Mouse (Mus musculus) mature B cell (primary cell): ENCODE data around the gene Tmcc2.

Experiments used
- in situ Hi-C: fragments of 300-500 bp; cut with MboI; formaldehyde crosslinking; loops from 2 replicates; pipeline ENCODE4 v1.14.3; 2019

Gene Tmcc2

GRCm38 (mm10) chr1:132389886-132390585 is 1.0 kb downstream of the Tmcc2 start:
- in situ Hi-C loops: no loop called here

DNA sequence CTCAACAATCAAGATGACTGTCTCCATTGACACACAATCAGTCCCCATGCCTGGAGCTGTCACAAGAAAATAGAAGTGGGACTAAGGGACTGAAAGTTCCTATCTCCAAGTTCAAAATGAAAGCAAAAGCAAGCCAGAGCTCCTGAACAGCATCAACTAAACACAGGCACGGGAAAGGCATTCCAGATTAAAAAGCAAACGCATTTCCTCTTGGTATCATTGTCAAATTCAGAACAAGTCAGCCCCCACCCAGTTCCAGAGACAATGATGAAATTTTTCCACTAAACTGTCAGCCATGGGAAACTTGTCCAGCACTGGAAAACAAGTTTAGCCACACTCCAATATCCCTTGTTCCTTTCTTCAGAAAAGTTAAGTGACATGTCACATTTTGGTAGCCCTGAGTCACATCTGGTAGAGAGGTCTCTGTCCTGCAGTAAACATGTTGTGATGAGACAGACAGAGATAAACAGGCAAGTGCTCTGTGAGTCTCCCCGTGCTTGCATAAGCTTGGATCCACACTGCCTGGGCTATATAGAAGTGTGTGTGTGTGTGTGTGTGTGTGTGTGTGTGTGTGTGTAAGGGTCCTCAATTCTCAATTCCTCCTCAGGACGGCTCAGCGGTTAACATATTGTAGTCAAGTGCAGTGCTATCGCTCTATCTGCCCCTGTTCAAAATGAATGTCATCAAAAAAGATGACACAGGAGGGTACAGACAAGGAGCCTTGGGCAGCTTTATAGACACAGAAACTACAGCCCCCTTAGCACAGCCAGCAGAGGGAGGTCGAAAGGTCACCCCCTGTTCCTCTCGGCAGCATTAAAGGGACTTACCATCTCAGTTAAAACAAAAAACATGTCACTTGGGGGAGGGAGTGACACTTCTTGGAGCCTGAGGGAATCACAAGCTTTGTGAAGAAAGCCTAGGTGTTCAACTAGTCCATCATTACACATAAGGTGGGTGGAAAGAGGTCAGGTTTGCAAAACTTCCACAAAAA is 2.0 kb downstream of the Tmcc2 start:
- in situ Hi-C loops: no loop called here

DNA sequence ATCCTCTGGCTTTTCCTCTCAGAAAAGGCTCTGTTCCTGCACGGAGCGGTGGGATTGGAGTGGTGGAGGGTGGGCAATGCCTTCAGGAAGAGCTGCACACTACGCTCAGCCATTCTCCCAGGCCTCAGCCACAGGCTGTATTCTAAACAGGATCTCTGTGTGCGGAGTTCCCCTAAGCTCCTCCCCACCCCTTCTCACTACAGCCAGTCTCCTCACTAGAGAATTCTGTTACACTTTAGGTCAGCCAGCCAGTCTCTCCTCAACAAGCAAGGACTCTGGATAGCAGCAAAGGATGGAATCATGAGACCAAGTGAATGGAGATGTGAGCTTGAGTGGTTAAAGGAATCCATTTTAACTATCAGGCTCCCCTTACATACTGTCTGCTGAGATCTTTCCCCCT is 3.1 kb downstream of the Tmcc2 start:
- in situ Hi-C loops: no loop called here

DNA sequence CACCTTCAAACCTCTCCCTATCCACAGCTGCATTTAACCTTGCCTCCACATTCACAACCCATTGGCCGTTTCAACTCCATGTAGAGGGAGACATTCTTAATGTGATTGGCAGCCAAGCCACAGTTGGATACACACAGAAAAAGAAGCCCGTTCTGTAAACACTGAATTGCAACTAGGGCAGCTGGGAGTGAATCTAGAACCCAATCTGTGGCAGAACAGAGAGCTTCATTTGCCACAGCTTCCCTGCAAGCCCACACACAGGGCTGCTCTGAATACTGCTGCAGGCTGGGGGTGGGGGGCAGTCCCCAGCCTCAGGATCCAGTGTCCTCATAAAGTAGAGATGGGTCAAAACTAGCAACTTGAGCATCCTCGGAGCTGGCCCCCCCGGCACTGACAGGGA is 4.8 kb downstream of the Tmcc2 start:
- in situ Hi-C loops: no loop called here

- in situ Hi-C loops: no loop called here
Observed at GRCm38 (mm10) chr1:132385711-132386110, 5.4 kb downstream of the Tmcc2 start.

- in situ Hi-C loops: no loop called here
Observed at GRCm38 (mm10) chr1:132385266-132385665, 5.8 kb downstream of the Tmcc2 start.

DNA sequence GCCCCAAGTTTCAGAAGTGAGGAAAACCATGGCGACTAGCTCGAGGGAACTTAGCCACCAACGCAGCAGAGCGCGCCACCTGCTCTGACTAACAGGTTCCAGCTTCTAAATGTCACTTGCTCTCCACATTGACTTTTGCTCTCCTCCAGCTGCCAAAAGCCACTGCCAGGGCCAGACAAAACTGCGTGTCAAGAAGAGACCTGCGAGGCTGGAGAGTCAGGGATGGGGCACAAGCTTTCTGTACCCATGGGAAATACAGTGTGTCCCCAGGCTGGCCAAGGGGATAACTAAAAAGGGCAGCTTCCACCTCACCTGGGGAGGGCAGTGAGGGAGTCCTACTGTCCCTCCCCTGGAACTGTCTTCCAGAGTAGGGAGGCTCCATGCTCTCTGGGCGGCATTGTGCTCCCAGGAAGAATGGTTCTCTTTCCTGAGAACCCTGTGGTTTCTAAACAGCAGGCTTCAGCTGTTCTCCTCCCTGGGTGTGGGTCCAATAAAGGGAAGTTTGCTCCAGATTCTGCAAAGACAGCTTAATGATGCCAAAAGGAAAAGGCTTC is 7.0 kb downstream of the Tmcc2 start:
- in situ Hi-C loops: no loop called here

DNA sequence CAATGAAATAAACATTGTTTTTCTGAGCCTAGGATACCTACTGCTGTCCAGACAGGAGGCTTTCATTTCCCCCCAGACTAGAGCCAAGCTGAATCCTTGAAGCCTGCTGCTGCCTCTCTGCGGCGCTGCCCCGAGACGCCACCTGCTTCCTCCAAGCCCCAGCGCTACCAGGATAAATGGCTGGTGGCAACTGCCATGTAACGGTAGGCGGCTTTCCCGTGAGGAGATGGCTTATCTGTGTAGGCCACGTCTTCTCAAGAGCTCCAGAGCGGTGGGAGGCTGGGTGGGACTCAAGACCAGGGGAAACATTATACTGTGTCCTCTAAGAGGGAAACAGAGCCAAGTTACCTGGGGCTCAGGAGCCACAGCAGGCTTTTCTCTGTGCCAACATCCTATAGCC is 9.2 kb downstream of the Tmcc2 start:
- in situ Hi-C loops: no loop called here

DNA sequence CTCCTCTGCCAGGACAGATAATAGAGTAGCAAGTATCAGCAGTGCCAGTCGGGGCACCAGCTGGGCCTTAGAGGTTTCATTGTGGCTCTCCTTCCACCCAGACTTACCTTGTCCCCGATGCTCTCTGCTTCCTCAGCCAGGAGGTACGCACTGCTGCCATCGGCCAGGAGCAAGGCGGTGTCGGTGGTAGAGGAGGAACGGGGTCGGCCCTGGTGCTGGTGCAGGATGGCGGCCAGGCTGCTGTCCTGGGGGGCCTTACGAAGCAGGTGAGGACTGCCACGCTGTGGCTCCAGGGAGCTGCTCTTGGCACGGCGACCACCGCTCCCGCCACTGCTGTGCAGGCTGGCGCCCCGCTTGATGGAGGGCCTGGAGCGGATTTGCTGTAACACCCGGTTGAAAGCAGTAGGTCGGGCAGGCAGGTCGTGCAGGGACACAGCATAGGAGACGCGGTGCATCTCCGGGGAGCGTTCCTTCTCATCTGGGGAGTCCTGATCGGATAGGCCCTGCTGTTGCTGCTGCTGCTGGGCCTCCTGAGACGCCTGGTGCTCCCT is 10.5 kb downstream of the Tmcc2 start:
- in situ Hi-C loops: no loop called here

GRCm38 (mm10) chr1:132377811-132378210 is 13.3 kb downstream of the Tmcc2 start:
- in situ Hi-C loops: no loop called here

DNA sequence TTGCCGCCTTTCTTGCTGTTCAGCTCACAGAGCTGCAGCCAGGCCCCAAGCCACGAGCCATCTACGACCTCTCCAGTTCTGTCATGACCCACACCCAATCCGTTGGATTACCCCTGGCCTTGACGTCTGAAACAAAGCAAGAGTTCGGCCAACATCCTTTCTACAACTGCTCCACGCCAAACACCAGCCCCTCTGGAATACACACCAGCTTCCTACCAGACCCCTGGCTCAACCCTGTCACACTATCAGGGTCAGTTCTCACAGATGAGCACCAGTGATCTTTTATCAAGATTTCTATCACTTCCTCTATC is 14.1 kb downstream of the Tmcc2 start:
- in situ Hi-C loops: no loop called here

DNA sequence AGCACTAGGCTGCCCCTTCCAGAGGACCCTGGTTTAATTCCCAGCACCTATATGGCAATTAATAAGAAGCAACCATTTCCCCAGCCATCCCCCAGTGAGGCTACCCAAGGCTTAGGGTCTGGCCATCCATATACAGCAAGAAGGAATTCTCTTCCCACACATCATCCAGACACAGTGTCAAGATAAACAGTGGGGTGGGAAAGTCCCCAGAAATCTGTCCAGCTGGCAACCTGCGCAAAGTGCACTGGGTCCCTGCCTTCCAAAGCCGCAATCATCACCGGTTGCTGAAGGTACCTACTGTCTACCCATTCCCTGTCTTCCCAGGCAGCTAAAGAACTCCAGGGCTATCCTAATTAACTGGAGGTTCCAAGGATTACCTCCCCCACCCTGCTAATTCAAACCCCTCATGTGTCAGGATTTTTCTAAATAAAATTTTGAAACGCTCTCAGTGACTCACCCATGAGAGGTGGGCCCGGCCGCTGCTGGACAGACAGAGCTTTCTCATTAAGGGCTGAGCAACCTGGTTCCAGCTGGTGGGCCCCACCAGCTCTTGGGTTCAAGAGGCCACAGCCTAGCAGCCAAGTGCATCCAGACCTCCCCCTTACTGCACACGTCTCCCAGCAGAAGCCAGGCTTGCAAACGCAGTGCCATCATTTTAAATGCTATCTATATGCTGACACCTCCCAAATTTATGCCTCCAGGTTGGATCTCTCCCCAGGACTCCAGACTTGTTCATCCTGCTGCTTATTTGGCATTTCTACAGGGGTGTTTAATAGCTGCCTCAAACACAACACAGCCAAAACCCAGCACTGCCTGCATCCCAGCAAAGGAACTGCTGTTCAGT is 14.6 kb downstream of the Tmcc2 start:
- in situ Hi-C loops: no loop called here

GRCm38 (mm10) chr1:132375256-132375655 is 15.8 kb downstream of the Tmcc2 start:
- in situ Hi-C loops: no loop called here

DNA sequence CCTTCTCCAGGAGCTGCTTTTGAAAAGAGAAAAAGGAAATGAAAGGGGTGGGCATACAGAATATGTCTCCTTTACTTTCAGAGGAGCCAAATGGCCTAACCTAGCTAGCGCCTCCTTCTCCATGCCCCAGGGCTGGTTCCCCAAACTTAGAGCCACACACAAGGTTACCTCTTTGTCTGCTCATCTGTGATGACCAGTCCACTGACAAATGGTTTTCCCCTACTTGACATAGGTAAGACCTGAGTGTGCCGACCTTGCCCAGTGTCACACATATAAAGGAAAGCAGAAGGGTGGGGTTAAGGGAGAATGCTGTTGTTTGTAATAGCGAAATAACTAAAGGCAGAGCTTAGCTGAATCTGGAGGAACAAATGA is 16.2 kb downstream of the Tmcc2 start:
- in situ Hi-C loops: no loop called here

DNA sequence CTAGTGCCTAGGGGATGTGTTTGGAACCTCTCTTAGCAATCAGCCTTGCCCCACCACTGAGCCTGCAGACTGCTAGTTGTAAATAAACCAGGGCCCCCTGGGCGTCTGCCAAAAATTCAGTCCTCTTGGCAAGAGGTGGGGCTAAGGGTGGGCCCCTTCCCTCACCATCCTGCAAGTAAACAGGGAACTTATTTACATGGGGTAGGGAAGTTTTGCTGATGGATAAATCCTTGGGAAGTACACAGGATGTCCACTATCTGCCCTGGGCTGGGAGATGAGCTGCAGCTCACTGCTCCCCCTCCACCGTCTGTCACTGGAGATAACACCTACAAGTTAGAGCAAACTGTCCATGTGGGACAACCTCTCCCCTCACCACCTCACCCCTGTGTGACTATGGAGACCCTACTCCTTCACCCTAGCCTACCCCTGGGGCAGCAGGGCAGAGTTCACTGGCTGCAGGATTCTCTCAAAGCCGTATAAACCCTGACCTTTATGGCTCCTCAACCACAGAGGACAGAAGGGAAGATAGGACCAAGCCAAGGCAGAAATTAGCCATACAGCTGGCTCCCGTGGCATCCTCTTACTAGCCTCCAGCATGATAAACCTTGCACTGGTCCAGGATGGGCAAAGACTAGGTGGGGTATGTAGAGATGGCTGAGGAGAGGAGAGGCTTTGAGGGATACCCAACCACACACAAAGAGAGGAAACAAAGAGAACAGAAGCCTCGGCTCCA is 16.8 kb downstream of the Tmcc2 start:
- in situ Hi-C loops: no loop called here

- in situ Hi-C loops: no loop called here
Observed at GRCm38 (mm10) chr1:132372896-132373534, 18.1 kb downstream of the Tmcc2 start.

DNA sequence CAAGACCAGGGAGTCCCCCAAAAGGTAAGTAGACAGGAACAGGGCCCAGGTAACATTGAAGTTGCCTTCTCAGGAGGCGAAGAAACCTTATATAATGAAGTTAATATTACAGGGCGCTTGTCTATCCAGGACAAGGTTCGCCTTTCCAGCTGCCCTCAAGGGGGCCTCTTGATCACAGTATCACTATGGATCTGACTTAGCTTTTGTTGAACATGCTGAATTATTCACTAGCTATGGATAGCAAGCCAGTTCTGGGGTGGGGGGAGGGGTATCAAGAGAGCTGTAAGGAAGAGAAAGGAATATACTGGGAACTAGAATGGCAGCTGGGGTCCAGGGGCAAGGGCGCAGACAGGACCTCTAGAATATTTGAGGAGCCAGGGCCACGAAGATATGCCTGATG is 18.7 kb downstream of the Tmcc2 start:
- in situ Hi-C loops: no loop called here

DNA sequence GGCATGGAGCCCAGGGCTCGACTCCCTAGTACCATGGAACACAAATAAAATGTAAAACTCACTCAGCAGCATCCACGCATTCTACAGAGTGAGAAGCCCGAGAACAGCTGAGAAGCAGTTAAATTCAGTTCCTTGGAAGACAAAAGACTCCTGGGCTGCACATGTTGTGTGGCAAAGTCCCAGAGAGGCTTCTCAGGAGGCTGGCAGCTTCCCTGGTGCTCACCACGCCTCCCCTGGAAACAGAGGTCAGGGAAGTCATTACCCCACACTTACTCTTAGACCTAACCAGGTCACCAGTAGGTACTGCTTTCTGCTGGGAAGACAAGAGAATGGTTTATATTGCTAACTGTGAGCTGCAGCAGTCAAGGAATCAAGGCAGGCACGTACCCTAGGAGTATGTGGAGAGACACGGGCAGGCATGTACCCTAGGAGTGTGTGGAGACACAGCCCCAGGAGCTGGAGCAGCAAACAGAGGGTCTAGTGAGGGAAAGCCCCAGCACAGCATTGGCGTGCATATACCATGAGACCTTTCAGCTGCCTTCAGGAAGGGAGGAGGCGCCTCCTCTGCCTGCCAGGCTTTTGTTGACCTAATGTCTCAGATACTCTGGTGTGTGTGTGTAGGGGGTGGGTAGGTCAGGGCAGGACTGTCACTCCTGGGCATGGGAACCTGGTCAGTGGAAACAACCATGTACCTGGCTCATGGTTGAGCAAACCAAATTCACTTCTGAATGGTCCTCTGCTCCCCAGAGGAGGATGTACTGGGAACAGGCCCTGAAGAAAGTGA is 19.6 kb downstream of the Tmcc2 start:
- in situ Hi-C loops: no loop called here

DNA sequence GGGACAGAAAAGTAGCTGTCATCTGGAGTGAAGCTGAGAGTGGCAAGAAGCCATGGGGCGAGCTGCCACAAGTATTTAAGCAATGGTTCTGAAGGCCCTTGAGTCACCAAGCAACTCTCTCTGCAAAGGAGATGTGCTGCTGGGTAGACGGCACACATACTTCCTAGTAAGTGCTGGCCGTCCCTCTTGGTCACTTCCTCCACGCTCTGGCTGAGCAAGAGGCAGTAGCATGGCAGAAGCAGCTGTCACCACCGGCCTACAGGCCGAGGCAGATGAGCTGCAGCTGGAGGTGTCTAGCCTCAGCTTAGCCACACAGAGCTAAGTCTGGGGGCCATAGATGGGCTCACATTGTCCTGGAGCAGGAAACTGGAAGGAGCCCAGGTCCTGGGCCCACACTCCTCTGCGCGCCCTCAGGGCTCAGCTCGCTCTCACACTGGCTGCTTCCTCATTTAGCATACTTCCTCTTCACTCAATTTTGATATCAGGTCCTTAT is 20.4 kb downstream of the Tmcc2 start:
- in situ Hi-C loops: no loop called here
